Mouse (Mus musculus): ENCODE data around the gene Rab3gap2.

Rab3gap2 gene

GRCm38 (mm10) chr1:185226889-185227288 is 23.0 kb downstream of the Rab3gap2 start:
- DNase-seq (ENCODE audit: extremely low spot score): no peak

- DNase-seq (ENCODE audit: extremely low spot score): no peak
Observed at GRCm38 (mm10) chr1:185227766-185228165, 23.8 kb downstream of the Rab3gap2 start.

GRCm38 (mm10) chr1:185229406-185230201 is 25.7 kb downstream of the Rab3gap2 start:
- no peak for DNase-seq (ENCODE audit: extremely low spot score)

GRCm38 (mm10) chr1:185235837-185236236 is 31.9 kb downstream of the Rab3gap2 start:
- no peak for DNase-seq (ENCODE audit: extremely low spot score)

GRCm38 (mm10) chr1:185236530-185236929 is 32.6 kb downstream of the Rab3gap2 start:
- no peak for DNase-seq (ENCODE audit: extremely low spot score)

- no peak for DNase-seq (ENCODE audit: extremely low spot score)
Observed at GRCm38 (mm10) chr1:185243013-185243412, 39.1 kb downstream of the Rab3gap2 start.

- DNase-seq (ENCODE audit: extremely low spot score): no peak
Observed at GRCm38 (mm10) chr1:185245456-185245855, 41.5 kb downstream of the Rab3gap2 start.

GRCm38 (mm10) chr1:185247429-185248085 is 43.6 kb downstream of the Rab3gap2 start:
- DNase-seq (ENCODE audit: extremely low spot score): no peak

- no peak for DNase-seq (ENCODE audit: extremely low spot score)
Observed at GRCm38 (mm10) chr1:185248728-185249127, 44.8 kb downstream of the Rab3gap2 start.

- DNase-seq (ENCODE audit: extremely low spot score): no peak
Observed at GRCm38 (mm10) chr1:185252351-185252750, 48.4 kb downstream of the Rab3gap2 start.

- no peak for DNase-seq (ENCODE audit: extremely low spot score)
Observed at GRCm38 (mm10) chr1:185253140-185253892, 49.4 kb downstream of the Rab3gap2 start.

GRCm38 (mm10) chr1:185255336-185255735 is 51.4 kb downstream of the Rab3gap2 start:
- DNase-seq (ENCODE audit: extremely low spot score): no peak

- DNase-seq (ENCODE audit: extremely low spot score): peak; percentile 81
Observed at GRCm38 (mm10) chr1:185256753-185257152, 52.8 kb downstream of the Rab3gap2 start.

- DNase-seq (ENCODE audit: extremely low spot score): no peak
Observed at GRCm38 (mm10) chr1:185262565-185262964, 58.6 kb downstream of the Rab3gap2 start.

- DNase-seq (ENCODE audit: extremely low spot score): no peak
Observed at GRCm38 (mm10) chr1:185268675-185269074, 64.8 kb downstream of the Rab3gap2 start.

- DNase-seq (ENCODE audit: extremely low spot score): no peak
Observed at GRCm38 (mm10) chr1:185270403-185271097, 66.6 kb downstream of the Rab3gap2 start.

GRCm38 (mm10) chr1:185271373-185271772 is 67.5 kb downstream of the Rab3gap2 start:
- DNase-seq (ENCODE audit: extremely low spot score): no peak

GRCm38 (mm10) chr1:185274819-185275545 is 71.1 kb downstream of the Rab3gap2 start:
- DNase-seq (ENCODE audit: extremely low spot score): no peak

- no peak for DNase-seq (ENCODE audit: extremely low spot score)
Observed at GRCm38 (mm10) chr1:185275976-185276375, 72.1 kb downstream of the Rab3gap2 start.

GRCm38 (mm10) chr1:185277022-185277421 is 73.1 kb downstream of the Rab3gap2 start:
- no peak for DNase-seq (ENCODE audit: extremely low spot score)

GRCm38 (mm10) chr1:185279288-185279687 is 75.4 kb downstream of the Rab3gap2 start:
- DNase-seq (ENCODE audit: extremely low spot score): no peak

Data from embryo, embryonic 9.5 days (tissue).